Mouse (Mus musculus): ENCODE measurements at regions not wholly inside any gene's neighbourhood (a gene's known extent, or its start where the extent isn't known, plus 50 kb on each side); places are given as distances from the start of the nearest gene placed in this dataset.

- Histone ChIP-seq H3K36me3 (ENCODE audit: control insufficient read depth, insufficient read depth, low read length, poor library complexity, severe bottlenecking) (no peaks in the 10 kb centered on the region), H3K9ac (ENCODE audit: insufficient read depth, low read depth, low read length, poor library complexity, severe bottlenecking) (no peak overlapping the region), H3K4me3 (ENCODE audit: insufficient read depth in 1 of 2, low read depth in 1 of 2, low read length in 2 of 2, poor library complexity in 1 of 2, severe bottlenecking in 1 of 2) (no peak overlapping the region), H3K27ac (ENCODE audit: insufficient read depth, low read depth, low read length, poor library complexity, severe bottlenecking) (no peak overlapping the region), H3K4me1 (ENCODE audit: control insufficient read depth in 2 of 2, insufficient read depth in 2 of 2, low read length in 2 of 2, poor library complexity in 1 of 2) (no peaks in the 10 kb centered on the region), H3K9me3 (ENCODE audit: control insufficient read depth, insufficient read depth, low read depth, low read length) (no peaks in the 10 kb centered on the region)
- no peak for DNase-seq (ENCODE audit: low read depth, low spot score)
- in situ Hi-C loops (cut with MboI; ENCODE audit: low sequenced_read_pairs in 2 of 2, unreplicated experiment in 2 of 2), result no loop called here
- no peak for TF ChIP-seq ZC3H11A (IDR thresholded peaks at IDR 0.05; ENCODE audit: borderline replicate concordance, low read depth, low read length)
- no peak for TF ChIP-seq CHD2 (IDR thresholded peaks at IDR 0.05; ENCODE audit: low read depth, low read length)
- TF ChIP-seq HCFC1 (IDR thresholded peaks at IDR 0.05; ENCODE audit: borderline replicate concordance, insufficient read depth, low read length), result no peak
- TF ChIP-seq ZNF384 (IDR thresholded peaks at IDR 0.05; ENCODE audit: low read depth, low read length), result no peak
- no peak for TF ChIP-seq MAFK (IDR thresholded peaks at IDR 0.05; ENCODE audit: insufficient read depth, low read depth, low read length)
Measured at GRCm38 (mm10) chr12:77541051-77541765, 303.3 kb downstream of the Fut8 start.

GRCm38 (mm10) chr12:77541826-77542225, 303.9 kb downstream of the Fut8 start:
- no peak for DNase-seq (ENCODE audit: low read depth, low spot score)
- no peaks in the 10 kb centered on the region for H3K9me3 ChIP-seq (ENCODE audit: control insufficient read depth, insufficient read depth, low read depth, low read length)
- TF ChIP-seq MAFK (IDR thresholded peaks at IDR 0.05; ENCODE audit: insufficient read depth, low read depth, low read length), result no peak
- no peak for TF ChIP-seq CHD2 (IDR thresholded peaks at IDR 0.05; ENCODE audit: low read depth, low read length)
- no peaks in the 10 kb centered on the region for H3K4me1 ChIP-seq (ENCODE audit: control insufficient read depth in 2 of 2, insufficient read depth in 2 of 2, low read length in 2 of 2, poor library complexity in 1 of 2)
- H3K4me3 ChIP-seq (ENCODE audit: insufficient read depth in 1 of 2, low read depth in 1 of 2, low read length in 2 of 2, poor library complexity in 1 of 2, severe bottlenecking in 1 of 2), result no peak overlapping the region
- in situ Hi-C loops (cut with MboI; ENCODE audit: low sequenced_read_pairs in 2 of 2, unreplicated experiment in 2 of 2), result no loop called here
- no peak overlapping the region for H3K9ac ChIP-seq (ENCODE audit: insufficient read depth, low read depth, low read length, poor library complexity, severe bottlenecking)
- H3K36me3 ChIP-seq (ENCODE audit: control insufficient read depth, insufficient read depth, low read length, poor library complexity, severe bottlenecking), result no peaks in the 10 kb centered on the region
- H3K27ac ChIP-seq (ENCODE audit: insufficient read depth, low read depth, low read length, poor library complexity, severe bottlenecking), result no peak overlapping the region

GRCm38 (mm10) chr12:77543651-77544050, 305.7 kb downstream of the Fut8 start:
- in situ Hi-C loops (cut with MboI; ENCODE audit: low sequenced_read_pairs in 2 of 2, unreplicated experiment in 2 of 2), result no loop called here
- H3K4me1 ChIP-seq (ENCODE audit: control insufficient read depth in 2 of 2, insufficient read depth in 2 of 2, low read length in 2 of 2, poor library complexity in 1 of 2), result no peaks in the 10 kb centered on the region

GRCm38 (mm10) chr12:77546165-77546564, 308.2 kb downstream of the Fut8 start:
- no peaks in the 10 kb centered on the region for H3K36me3 ChIP-seq (ENCODE audit: control insufficient read depth, insufficient read depth, low read length, poor library complexity, severe bottlenecking)
- in situ Hi-C loops (cut with MboI; ENCODE audit: low sequenced_read_pairs in 2 of 2, unreplicated experiment in 2 of 2), result no loop called here
- no peaks in the 10 kb centered on the region for H3K4me1 ChIP-seq (ENCODE audit: control insufficient read depth in 2 of 2, insufficient read depth in 2 of 2, low read length in 2 of 2, poor library complexity in 1 of 2)
- no peak for TF ChIP-seq ZNF384 (IDR thresholded peaks at IDR 0.05; ENCODE audit: low read depth, low read length)
- no peak for TF ChIP-seq HCFC1 (IDR thresholded peaks at IDR 0.05; ENCODE audit: borderline replicate concordance, insufficient read depth, low read length)
- no peak for TF ChIP-seq ZC3H11A (IDR thresholded peaks at IDR 0.05; ENCODE audit: borderline replicate concordance, low read depth, low read length)
- no peak for TF ChIP-seq MAFK (IDR thresholded peaks at IDR 0.05; ENCODE audit: insufficient read depth, low read depth, low read length)
- TF ChIP-seq CHD2 (IDR thresholded peaks at IDR 0.05; ENCODE audit: low read depth, low read length), result no peak
- DNase-seq (ENCODE audit: low read depth, low spot score), result no peak
- no peak overlapping the region for H3K4me3 ChIP-seq (ENCODE audit: insufficient read depth in 1 of 2, low read depth in 1 of 2, low read length in 2 of 2, poor library complexity in 1 of 2, severe bottlenecking in 1 of 2)
- H3K27ac ChIP-seq (ENCODE audit: insufficient read depth, low read depth, low read length, poor library complexity, severe bottlenecking), result no peak overlapping the region
- no peaks in the 10 kb centered on the region for H3K9me3 ChIP-seq (ENCODE audit: control insufficient read depth, insufficient read depth, low read depth, low read length)
- H3K9ac ChIP-seq (ENCODE audit: insufficient read depth, low read depth, low read length, poor library complexity, severe bottlenecking), result no peak overlapping the region

More at GRCm38 (mm10) chr12:77543651-77544050, 305.7 kb downstream of the Fut8 start:
- Histone ChIP-seq H3K9me3 (ENCODE audit: control insufficient read depth, insufficient read depth, low read depth, low read length) (no peaks in the 10 kb centered on the region), H3K4me3 (ENCODE audit: insufficient read depth in 1 of 2, low read depth in 1 of 2, low read length in 2 of 2, poor library complexity in 1 of 2, severe bottlenecking in 1 of 2) (no peak overlapping the region), H3K27ac (ENCODE audit: insufficient read depth, low read depth, low read length, poor library complexity, severe bottlenecking) (no peak overlapping the region), H3K36me3 (ENCODE audit: control insufficient read depth, insufficient read depth, low read length, poor library complexity, severe bottlenecking) (no peaks in the 10 kb centered on the region), H3K9ac (ENCODE audit: insufficient read depth, low read depth, low read length, poor library complexity, severe bottlenecking) (no peak overlapping the region)
- TF ChIP-seq HCFC1 (IDR thresholded peaks at IDR 0.05; ENCODE audit: borderline replicate concordance, insufficient read depth, low read length), result no peak
- TF ChIP-seq ZC3H11A (IDR thresholded peaks at IDR 0.05; ENCODE audit: borderline replicate concordance, low read depth, low read length), result no peak
- TF ChIP-seq ZNF384 (IDR thresholded peaks at IDR 0.05; ENCODE audit: low read depth, low read length), result no peak
- TF ChIP-seq MAFK (IDR thresholded peaks at IDR 0.05; ENCODE audit: insufficient read depth, low read depth, low read length), result no peak
- no peak for TF ChIP-seq CHD2 (IDR thresholded peaks at IDR 0.05; ENCODE audit: low read depth, low read length)
- no peak for DNase-seq (ENCODE audit: low read depth, low spot score)
